Mouse (Mus musculus) forebrain, embryonic 15.5 days (tissue): ENCODE measurements around the gene Ap1b1. TPM values are rescaled to one million over a fixed set of nuclear protein-coding genes. Genes with fewer than 3 reads are reported as not detected.

Experiments
- ATAC-seq: fragments of 200-750 bp; cut with Nextera tagmentation; replicated peaks from 2 replicates; pipeline ENCODE4 v1.8.0; 2017; ENCODE audit warnings: mild to moderate bottlenecking, moderate TSS enrichment, moderate library complexity
- H3K27ac ChIP-seq: fragments of 300-500 bp; sonication (generic); replicated peaks from 2 replicates; pipeline ENCODE4 v1.5.1; 2015; ENCODE audit warnings: mild to moderate bottlenecking, inconsistent platforms
- H3K27me3 ChIP-seq: fragments of 300-500 bp; sonication (generic); 2 replicates; pipeline ENCODE4 v1.6.1; 2015; ENCODE audit warnings: inconsistent platforms
- H3K36me3 ChIP-seq: fragments of 300-500 bp; sonication (generic); 2 replicates; pipeline ENCODE4 v1.6.1; 2015; ENCODE audit warnings: mild to moderate bottlenecking, inconsistent platforms
- H3K4me1 ChIP-seq: fragments of 300-500 bp; sonication (generic); 2 replicates; pipeline ENCODE4 v1.6.1; 2015; ENCODE audit warnings: inconsistent platforms
- H3K4me2 ChIP-seq: fragments of 300-500 bp; sonication (generic); replicated peaks from 2 replicates; pipeline ENCODE4 v1.6.1; 2015; ENCODE audit warnings: mild to moderate bottlenecking, inconsistent platforms
- H3K4me3 ChIP-seq: fragments of 300-500 bp; sonication (generic); 2 replicates; pipeline ENCODE4 v1.5.1; 2015; ENCODE audit warnings: mild to moderate bottlenecking, inconsistent platforms
- H3K9ac ChIP-seq: fragments of 300-500 bp; sonication (generic); replicated peaks from 2 replicates; pipeline ENCODE4 v1.6.1; 2015; ENCODE audit warnings: mild to moderate bottlenecking, inconsistent platforms
- H3K9me3 ChIP-seq: fragments of 300-500 bp; sonication (generic); 2 replicates; pipeline ENCODE4 v1.6.1; 2016; ENCODE audit warnings: inconsistent platforms
- WGBS: fragments of 180-500 bp; shearing (Covaris S2); methylation state at CpG from one replicate; pipeline ENCODE4 v1.1.7; 2015; ENCODE audit warnings: mixed read lengths; 5-methylcytosine and 5-hydroxymethylcytosine counted together
- polyA plus RNA-seq: library from polyadenylated mRNA; unstranded; fragments of >200 nt; fragmentation: Nextera tagmentation; extraction: Ambion mirVana; gene quantifications from 2 replicates; pipeline ENCODE4 v1.2.1, GENCODE M21; 2015

The Ap1b1 gene
- polyA plus RNA-seq, 1 experiment from 2014 or later: 81.4 TPM

DNA sequence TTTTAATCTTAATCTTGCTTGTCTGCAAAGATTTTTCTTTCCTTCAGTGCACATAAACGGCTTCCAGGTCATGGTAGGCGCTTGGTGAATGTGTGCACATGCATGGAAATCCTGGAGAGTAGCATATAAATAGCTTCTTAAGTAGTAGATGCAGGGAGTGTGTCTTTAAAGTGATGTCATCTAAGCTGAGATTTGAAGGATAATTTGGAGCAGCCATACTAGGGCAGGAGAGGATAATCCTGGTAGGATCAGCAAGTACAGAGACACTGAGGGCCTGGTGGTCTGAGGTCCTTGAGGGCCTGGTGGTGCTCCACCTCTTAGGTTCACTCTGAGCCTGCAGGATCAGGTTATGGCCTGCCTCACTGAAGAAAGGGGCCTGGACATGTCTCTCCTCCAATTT is 5.8 kb downstream of the Ap1b1 start:
- peaks cover 9% of the 10 kb centered on the region for H3K4me1 ChIP-seq
- no peak for ATAC-seq
- H3K9me3 ChIP-seq: no peaks in the 10 kb centered on the region
- no peak overlapping the region for H3K4me2 ChIP-seq
- no peak overlapping the region for H3K27ac ChIP-seq
- 92% methylated on average over 2 of the region's 2 CpGs for WGBS
- H3K9ac ChIP-seq: no peak overlapping the region
- H3K4me3 ChIP-seq: no peak overlapping the region
- no peaks in the 10 kb centered on the region; the same call in 1 of the 2 replicates for H3K36me3 ChIP-seq
- H3K27me3 ChIP-seq: no peaks in the 10 kb centered on the region

DNA sequence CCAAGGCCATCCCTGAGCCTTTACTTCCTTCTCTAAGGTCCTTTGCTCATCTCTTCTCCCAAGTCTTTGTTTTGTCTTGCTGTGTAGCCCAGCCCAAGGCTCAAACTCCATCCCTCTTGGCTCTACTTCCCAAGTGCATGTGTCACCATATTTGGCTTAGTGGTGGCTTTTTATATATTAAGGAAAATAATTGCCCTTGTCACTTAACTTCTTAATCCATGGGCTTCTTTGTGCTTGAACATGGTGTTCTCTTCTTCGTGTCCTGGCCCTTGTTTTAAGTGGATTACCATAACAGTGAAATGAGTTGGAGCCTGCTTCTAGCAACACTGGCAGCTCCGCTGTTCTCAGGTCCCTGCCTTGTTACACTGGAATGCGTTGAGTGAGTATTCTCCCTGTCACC is 9.1 kb downstream of the Ap1b1 start:
- H3K9ac ChIP-seq: no peak overlapping the region

DNA sequence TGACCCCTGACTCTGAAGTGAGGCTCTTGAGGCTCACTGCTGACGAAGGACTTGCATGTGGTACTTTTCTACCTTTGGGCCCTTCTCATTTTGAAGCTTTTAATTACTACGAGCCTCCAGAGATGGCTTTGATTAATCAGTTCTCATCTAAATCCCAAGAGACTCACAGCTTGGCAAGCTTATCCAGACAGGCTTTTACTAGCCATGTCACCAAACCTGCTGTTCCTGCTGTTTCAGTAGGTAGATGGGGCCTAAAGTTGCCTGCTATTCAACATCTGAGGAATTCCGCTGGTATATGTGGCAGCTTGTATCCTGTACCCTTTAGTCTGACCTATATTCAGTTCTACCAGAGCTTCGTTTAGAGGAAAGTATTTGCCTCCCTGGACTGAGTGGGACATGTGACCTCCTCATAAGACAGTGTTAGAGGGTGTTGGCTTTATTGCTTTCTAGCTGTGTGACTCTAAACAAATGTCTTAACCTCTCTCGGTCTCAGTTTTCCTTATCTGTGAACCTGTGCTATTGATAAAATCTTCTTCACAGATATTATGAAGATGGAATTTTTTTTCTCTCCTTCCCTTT is 10.1 kb downstream of the Ap1b1 start:
- Histone ChIP-seq H3K27me3 (no peaks in the 10 kb centered on the region), H3K9me3 (no peaks in the 10 kb centered on the region), H3K9ac (no peak overlapping the region), H3K4me2 (no peak overlapping the region), H3K36me3 (no peaks in the 10 kb centered on the region), H3K27ac (no peak overlapping the region), H3K4me3 (no peak overlapping the region), H3K4me1 (no peaks in the 10 kb centered on the region)
- WGBS: 91% methylated on average over 5 of the region's 5 CpGs
- ATAC-seq: no peak

More for the DNA sequence above, 9.1 kb downstream of the Ap1b1 start:
- H3K4me3 ChIP-seq: no peak overlapping the region
- 78% methylated on average over 3 of the region's 3 CpGs for WGBS
- H3K36me3 ChIP-seq: no peaks in the 10 kb centered on the region
- no peaks in the 10 kb centered on the region for H3K4me1 ChIP-seq
- H3K9me3 ChIP-seq: no peaks in the 10 kb centered on the region
- no peak for ATAC-seq
- H3K4me2 ChIP-seq: no peak overlapping the region
- no peaks in the 10 kb centered on the region for H3K27me3 ChIP-seq
- H3K27ac ChIP-seq: no peak overlapping the region

DNA sequence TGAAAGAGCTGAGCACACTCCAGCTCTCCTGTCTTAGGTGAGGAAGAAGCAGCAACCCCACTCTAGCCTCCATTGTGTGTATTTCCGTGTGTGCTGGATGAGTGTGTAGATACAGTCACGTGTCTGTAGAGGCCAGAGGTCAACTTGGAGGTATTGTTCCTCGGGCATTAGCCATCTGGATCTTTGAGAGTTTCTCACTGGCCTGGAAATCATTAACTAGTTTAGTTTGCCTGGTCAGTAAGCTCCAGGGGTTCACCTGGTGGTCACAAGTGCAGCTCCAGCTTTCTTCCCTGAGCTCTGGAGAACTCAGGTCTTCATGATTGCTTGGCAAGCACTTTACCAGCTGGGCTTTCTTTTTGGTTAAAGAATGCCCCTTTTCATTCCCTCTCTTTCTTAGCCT is 11.7 kb downstream of the Ap1b1 start:
- 50% methylated on average over 3 of the region's 3 CpGs for WGBS
- Histone ChIP-seq H3K4me3 (no peak overlapping the region), H3K27me3 (no peaks in the 10 kb centered on the region), H3K36me3 (peaks cover 4% of the 10 kb centered on the region; the same call in 1 of the 2 replicates), H3K4me2 (no peak overlapping the region), H3K9me3 (no peaks in the 10 kb centered on the region), H3K27ac (no peak overlapping the region), H3K9ac (no peak overlapping the region), H3K4me1 (no peaks in the 10 kb centered on the region)
- no peak for ATAC-seq

DNA sequence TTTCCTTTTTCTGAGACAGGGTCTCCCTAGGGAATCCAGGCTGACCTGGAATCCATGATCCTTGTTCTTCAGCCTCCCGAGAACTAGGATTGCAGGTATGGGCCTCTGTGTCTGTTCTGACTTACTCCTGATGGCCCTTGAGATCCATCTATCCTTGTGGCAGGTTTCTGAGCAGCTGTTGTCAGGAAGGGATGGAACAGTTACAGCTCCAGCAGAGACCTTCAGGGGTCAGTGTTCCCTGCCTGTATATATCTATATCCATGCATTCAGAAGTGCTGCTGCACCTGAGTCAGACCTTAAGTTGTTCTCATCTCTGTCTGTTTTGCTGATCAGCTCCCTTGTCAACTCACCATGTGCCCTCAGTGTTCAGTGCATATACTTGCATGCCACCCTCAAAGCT is 12.1 kb downstream of the Ap1b1 start:
- Histone ChIP-seq H3K27me3 (no peaks in the 10 kb centered on the region), H3K9ac (no peak overlapping the region), H3K4me2 (no peak overlapping the region), H3K27ac (no peak overlapping the region), H3K36me3 (peaks cover 7% of the 10 kb centered on the region; the same call in 1 of the 2 replicates), H3K9me3 (no peaks in the 10 kb centered on the region), H3K4me3 (no peak overlapping the region), H3K4me1 (no peaks in the 10 kb centered on the region)
- WGBS: 63% methylated on average over 1 of the region's 1 CpGs
- ATAC-seq: no peak

DNA sequence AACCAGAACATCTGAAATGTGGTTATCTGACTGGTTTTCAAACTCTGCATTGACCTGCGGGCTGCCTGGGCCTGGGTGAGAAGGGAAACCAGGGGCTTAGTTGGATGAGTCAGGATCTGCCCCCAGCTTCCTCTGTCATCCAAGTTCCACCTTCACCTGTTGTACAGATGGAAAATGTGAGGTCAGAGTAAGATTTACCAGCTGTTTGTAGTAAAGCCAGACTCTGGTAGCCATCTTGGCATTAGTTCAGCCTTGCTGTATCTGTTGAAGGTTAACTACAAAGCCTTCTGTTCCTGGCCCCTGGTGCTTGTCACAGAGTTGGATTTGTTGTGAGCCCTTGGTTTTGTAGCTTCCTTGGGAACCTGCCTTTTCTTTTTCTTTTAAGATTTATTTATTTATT is 13.6 kb downstream of the Ap1b1 start:
- WGBS: 97% methylated on average over 1 of the region's 1 CpGs
- no peak overlapping the region for H3K4me2 ChIP-seq
- no peak overlapping the region for H3K27ac ChIP-seq
- H3K9me3 ChIP-seq: no peaks in the 10 kb centered on the region
- no peak overlapping the region for H3K9ac ChIP-seq
- no peaks in the 10 kb centered on the region for H3K4me1 ChIP-seq
- no peak overlapping the region for H3K4me3 ChIP-seq
- H3K36me3 ChIP-seq: peaks cover 7% of the 10 kb centered on the region; the same call in 1 of the 2 replicates
- no peak for ATAC-seq
- no peaks in the 10 kb centered on the region for H3K27me3 ChIP-seq

DNA sequence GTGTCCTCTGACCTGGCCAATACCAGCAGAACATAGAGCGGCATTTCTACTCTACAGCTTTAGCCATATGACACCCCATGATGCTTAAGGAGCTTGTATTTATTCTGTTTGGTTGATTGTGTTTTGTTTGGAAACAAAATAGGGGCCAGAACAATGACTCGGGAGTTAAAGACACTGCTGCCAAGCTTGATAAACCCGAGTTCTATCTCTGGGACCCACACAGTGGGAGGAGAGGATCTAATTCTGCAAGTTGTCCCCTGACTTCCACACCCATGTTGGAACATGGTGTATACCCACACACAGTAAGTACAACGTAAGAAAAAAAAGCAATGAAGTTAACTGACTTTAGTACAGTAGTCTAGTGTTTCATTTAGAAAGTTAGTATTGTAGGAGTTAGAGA is 16.2 kb downstream of the Ap1b1 start:
- Histone ChIP-seq H3K9ac (no peak overlapping the region), H3K36me3 (peaks cover 7% of the 10 kb centered on the region; the same call in 1 of the 2 replicates), H3K27me3 (no peaks in the 10 kb centered on the region), H3K9me3 (no peaks in the 10 kb centered on the region), H3K4me1 (no peaks in the 10 kb centered on the region), H3K4me2 (no peak overlapping the region), H3K27ac (no peak overlapping the region), H3K4me3 (no peak overlapping the region)
- ATAC-seq: no peak
- 83% methylated on average over 4 of the region's 4 CpGs for WGBS

DNA sequence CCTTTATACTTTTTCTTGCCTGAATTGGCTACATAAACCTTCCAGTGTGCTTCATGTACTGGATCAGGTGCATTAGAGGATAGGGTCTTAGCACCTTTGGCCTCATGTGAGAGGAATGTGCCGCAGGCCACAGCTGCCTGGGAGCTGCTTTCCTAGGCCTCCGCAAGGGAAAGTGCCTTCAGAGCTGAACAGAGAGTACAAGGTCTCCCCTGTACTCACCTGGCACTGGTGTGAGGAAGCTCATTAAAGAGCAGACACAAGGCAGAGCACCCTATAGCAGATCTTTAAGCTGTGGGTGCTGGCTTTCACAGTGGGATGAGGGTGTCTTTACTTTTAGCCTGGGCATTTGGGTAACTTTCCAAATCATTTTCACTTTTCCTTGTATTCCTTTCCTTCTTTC is 18.9 kb downstream of the Ap1b1 start:
- H3K9ac ChIP-seq: no peak overlapping the region
- no peak overlapping the region for H3K4me3 ChIP-seq
- H3K4me2 ChIP-seq: no peak overlapping the region
- no peaks in the 10 kb centered on the region for H3K9me3 ChIP-seq
- H3K27ac ChIP-seq: no peak overlapping the region
- H3K4me1 ChIP-seq: no peaks in the 10 kb centered on the region
- peaks cover 9% of the 10 kb centered on the region for H3K36me3 ChIP-seq
- WGBS: 90% methylated on average over 2 of the region's 2 CpGs
- no peaks in the 10 kb centered on the region for H3K27me3 ChIP-seq
- ATAC-seq: no peak

DNA sequence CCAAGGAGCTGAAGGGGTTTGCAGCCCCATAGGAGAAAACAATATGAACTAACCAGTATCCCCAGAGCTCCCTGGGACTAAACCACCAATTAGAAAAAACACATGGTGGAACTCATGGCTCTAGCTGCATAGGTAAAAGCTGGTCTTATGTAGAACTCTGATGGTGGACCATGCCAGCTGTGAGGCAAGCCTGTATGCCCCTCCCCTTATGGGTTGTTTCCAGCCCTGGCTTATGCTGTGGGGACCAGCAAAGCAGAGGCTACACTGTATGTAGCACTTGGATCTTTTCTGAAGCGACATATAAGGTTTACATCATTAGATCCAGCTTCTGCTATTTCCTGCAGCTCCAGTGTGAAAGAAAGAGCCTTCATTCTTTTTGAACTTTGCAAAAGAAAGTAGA is 20.6 kb downstream of the Ap1b1 start:
- no peaks in the 10 kb centered on the region for H3K4me1 ChIP-seq
- H3K4me2 ChIP-seq: no peak overlapping the region
- ATAC-seq: no peak
- WGBS: 95% methylated on average over 1 of the region's 1 CpGs
- H3K4me3 ChIP-seq: no peak overlapping the region
- H3K36me3 ChIP-seq: peaks cover 11% of the 10 kb centered on the region
- no peaks in the 10 kb centered on the region for H3K9me3 ChIP-seq
- H3K27ac ChIP-seq: no peak overlapping the region
- H3K27me3 ChIP-seq: no peaks in the 10 kb centered on the region
- no peak overlapping the region for H3K9ac ChIP-seq

DNA sequence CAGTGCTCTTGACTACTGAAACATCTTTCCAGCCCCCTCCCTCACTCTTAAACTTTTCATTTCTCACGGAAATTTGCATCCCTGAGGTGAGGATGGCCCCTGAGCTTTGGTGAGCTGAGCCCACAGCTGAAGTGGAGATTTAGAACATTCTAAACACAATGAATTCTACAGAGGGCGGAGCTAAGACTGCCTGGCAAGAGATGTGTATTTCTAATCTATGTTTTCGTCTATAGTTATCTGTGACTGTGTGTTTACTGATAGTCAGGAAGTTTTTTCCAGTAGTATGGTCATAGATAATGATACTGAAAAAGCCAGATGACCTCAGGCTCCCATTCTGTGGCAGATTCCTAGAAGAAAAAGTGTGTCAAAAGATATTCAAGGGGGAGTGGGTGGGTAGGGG is 22.2 kb downstream of the Ap1b1 start:
- Histone ChIP-seq H3K27me3 (no peaks in the 10 kb centered on the region), H3K9me3 (no peaks in the 10 kb centered on the region), H3K4me3 (no peak overlapping the region), H3K4me1 (no peaks in the 10 kb centered on the region), H3K27ac (no peak overlapping the region), H3K36me3 (peaks cover 18% of the 10 kb centered on the region), H3K9ac (no peak overlapping the region), H3K4me2 (no peak overlapping the region)
- 87% methylated on average over 3 of the region's 3 CpGs for WGBS
- ATAC-seq: no peak

DNA sequence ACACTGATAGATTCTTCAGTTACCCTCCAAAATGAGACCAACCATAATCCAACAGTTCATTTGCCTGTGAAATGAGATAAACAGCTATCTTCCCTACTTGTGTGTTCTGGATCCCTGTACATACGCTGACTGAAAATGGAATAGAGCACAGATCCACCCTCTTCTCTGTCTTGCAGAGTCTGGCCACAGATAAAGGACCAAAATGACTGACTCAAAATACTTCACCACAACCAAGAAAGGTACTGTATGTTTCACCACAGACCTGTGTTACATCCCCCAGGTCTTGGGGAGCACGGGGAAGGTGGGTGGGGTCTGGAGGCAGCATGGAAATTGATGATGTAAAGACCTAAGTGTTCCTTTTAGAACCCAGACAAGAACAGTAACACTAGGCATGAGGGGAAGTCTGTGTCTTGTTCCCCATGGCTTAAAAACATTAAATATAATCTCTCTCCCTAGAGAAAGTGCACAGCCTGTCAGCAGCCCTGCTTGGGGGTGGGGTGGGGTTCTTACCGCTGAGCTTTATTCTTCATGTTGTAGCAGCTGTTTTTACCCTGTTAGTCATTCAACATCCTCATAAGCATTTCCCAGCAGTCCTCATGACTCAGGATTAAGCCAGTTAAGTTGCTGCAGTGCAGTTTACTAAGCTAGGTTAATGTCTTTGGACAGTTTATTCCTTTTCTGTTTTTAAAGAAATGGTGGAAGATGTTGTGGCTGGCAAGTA is 22.9 kb downstream of the Ap1b1 start:
- Histone ChIP-seq H3K4me2 (no peak overlapping the region), H3K9me3 (no peaks in the 10 kb centered on the region), H3K27ac (no peak overlapping the region), H3K36me3 (peaks cover 23% of the 10 kb centered on the region), H3K27me3 (no peaks in the 10 kb centered on the region), H3K4me3 (no peak overlapping the region), H3K9ac (no peak overlapping the region), H3K4me1 (no peaks in the 10 kb centered on the region)
- 92% methylated on average over 3 of the region's 3 CpGs for WGBS
- no peak for ATAC-seq

DNA sequence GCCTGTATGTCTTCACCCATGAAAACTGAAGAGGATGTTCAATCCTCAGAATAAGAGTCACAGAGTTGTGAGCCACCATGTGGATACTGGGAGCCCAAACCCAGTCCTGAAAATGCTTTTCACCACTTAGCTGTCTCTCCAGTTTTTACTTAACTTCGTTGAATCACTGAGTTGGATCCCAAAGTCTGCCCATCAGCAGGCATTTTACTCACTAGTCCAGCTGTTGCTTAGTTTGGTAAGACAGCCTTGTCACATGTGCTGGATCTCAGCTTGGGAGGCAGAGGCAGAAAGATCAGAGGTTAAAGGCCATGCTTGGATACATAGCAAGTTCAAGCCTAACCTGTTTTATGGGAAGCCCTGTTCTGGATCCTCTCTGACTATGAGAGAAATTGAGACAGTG is 23.6 kb downstream of the Ap1b1 start:
- H3K27ac ChIP-seq: no peak overlapping the region
- H3K4me3 ChIP-seq: no peak overlapping the region
- H3K4me2 ChIP-seq: no peak overlapping the region
- no peaks in the 10 kb centered on the region for H3K9me3 ChIP-seq
- H3K9ac ChIP-seq: no peak overlapping the region
- no peaks in the 10 kb centered on the region for H3K27me3 ChIP-seq
- WGBS: 88% methylated on average over 1 of the region's 1 CpGs
- no peak for ATAC-seq
- H3K4me1 ChIP-seq: no peaks in the 10 kb centered on the region
- peaks cover 28% of the 10 kb centered on the region for H3K36me3 ChIP-seq

DNA sequence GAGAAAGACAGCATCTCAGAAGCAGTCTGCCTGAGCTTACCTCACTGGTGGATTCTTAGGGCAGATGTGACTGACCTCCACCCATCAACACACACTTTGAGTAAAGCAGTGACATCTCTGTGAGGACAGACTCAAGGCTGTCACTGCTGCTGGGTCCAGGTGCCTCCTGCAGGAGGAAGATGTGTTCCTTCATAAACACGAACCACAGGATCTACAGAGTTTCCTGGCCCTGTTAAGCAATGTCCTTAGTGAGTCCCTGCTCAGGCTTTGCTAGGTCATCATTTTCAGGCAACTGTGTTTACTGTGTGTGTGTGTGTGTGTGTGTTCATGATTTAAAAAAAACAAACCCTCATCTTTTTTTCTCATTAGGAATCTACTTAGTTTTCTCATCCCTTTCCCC is 24.9 kb downstream of the Ap1b1 start:
- Histone ChIP-seq H3K4me1 (no peaks in the 10 kb centered on the region), H3K4me3 (no peak overlapping the region), H3K27me3 (no peaks in the 10 kb centered on the region), H3K4me2 (no peak overlapping the region), H3K9ac (no peak overlapping the region), H3K9me3 (no peaks in the 10 kb centered on the region), H3K27ac (no peak overlapping the region), H3K36me3 (peaks cover 37% of the 10 kb centered on the region)
- WGBS: 92% methylated on average over 1 of the region's 1 CpGs
- ATAC-seq: no peak
